Mouse (Mus musculus): ENCODE data around the gene Cacna1e. TPM values are rescaled to one million over a fixed set of nuclear protein-coding genes. Genes with fewer than 3 reads are reported as not detected.

The Cacna1e gene
- total and polyA plus RNA-seq, 3 experiments = 0.60 to 8.5 (median 2.5) TPM

DNA sequence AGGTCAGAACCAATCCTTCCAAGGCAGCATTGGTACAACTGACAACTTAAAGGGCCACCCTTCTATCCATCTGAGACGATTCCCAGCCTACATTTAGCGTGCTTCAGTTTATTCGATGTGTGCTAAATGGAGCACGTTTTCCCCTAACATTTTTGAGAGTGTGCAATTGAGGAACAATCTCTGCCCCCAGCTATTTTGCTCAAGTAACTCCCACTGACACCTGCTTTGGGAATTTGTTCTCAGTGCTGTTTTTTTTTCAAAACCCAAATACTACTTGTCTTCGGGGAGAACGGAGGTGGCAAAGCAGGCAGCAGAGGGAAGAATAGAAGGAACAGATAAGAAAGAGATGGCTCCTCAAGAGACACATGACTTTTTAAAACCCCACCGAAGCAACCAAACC lies 456.0 kb downstream of the Cacna1e start:
- Histone ChIP-seq H3K9ac (ENCODE audit: insufficient read depth, low read depth) (no peak overlapping the region), H3K27ac (ENCODE audit: insufficient read depth, low read depth) (no peak overlapping the region), H3K4me1 (ENCODE audit: control insufficient read depth in 1 of 2, insufficient read depth in 2 of 2) (no peaks in the 10 kb centered on the region), H3K79me2 (replicated peaks; ENCODE audit: control insufficient read depth, extremely low read depth, insufficient read depth, poor library complexity, severe bottlenecking) (no peaks in the 10 kb centered on the region), H3K4me2 (ENCODE audit: insufficient read depth, low read depth, poor library complexity, severe bottlenecking) (no peak overlapping the region), H3K9me3 (replicated peaks; ENCODE audit: low read length) (no peaks in the 10 kb centered on the region), H3K4me3 (replicated peaks in 1 of 3; ENCODE audit: low read depth in 2 of 3, low read length in 2 of 3, poor library complexity in 1 of 3) (no peak overlapping the region), H3K36me3 (replicated peaks in 1 of 2; ENCODE audit: control insufficient read depth in 1 of 2, insufficient read depth in 1 of 2, low read length in 1 of 2) (peaks cover 4 to 25% of the 10 kb centered on the region in 2 experiments), H3K27me3 (replicated peaks) (no peaks in the 10 kb centered on the region)
- TF ChIP-seq TBP (conservative IDR thresholded peaks at IDR 0.05; ENCODE audit: low read depth, low read length) (no peak), HCFC1 (IDR thresholded peaks at IDR 0.05; ENCODE audit: low read depth, low read length) (no peak), BHLHE40 (IDR thresholded peaks at IDR 0.05; ENCODE audit: low read depth, low read length) (no peak), MAZ (IDR thresholded peaks at IDR 0.05; ENCODE audit: low read depth, low read length) (no peak), GABPA (IDR thresholded peaks at IDR 0.05; ENCODE audit: insufficient replicate concordance, low read depth, low read length) (no peak), E2F4 (IDR thresholded peaks at IDR 0.05; ENCODE audit: insufficient replicate concordance, low read depth, low read length) (no peak), EP300 (IDR thresholded peaks at IDR 0.05; ENCODE audit: low read length) (no peak), ZNF384 (IDR thresholded peaks at IDR 0.05; ENCODE audit: low read depth, low read length) (no peak), ZMIZ1 (IDR thresholded peaks at IDR 0.05; ENCODE audit: low read depth, low read length) (no peak), MEF2A (IDR thresholded peaks at IDR 0.05; ENCODE audit: borderline replicate concordance, low read depth, low read length) (no peak), POLR2A (IDR thresholded peaks at IDR 0.05; ENCODE audit: low read depth, low read length) (no peak)
- dilution Hi-C loops (cut with MboI; ENCODE audit: extremely low pct_ligation_motif_present, extremely low pct_unique_long_range_greater_than_20kb, low sequenced_read_pairs) = no loop called here
- in situ Hi-C loops (cut with MboI; ENCODE audit: low pct_ligation_motif_present, low pct_unique_long_range_greater_than_20kb, low sequenced_read_pairs) = no loop called here
- DNase-seq (ENCODE audit: extremely low read depth) = no peak

DNA sequence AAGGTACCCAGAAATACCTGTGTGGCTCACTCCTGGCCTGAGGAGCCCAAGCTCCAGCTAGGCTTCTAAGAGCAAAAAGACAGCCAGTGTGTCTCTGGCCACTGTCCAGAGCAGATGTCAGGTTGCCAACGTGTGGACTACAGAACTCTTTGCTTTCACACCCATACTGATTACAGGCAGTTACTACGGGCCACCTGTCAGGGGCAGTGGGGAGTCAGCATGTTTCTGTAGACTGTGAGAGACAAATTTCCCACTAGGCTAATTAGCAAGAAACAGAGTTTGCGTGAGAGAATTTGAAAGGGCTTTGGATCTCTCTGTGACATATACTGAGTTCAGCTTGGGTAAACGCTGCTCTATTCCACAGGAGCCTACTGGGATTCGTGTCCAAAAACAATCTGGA lies 466.0 kb downstream of the Cacna1e start:
- H3K36me3 ChIP-seq (replicated peaks in 1 of 2; ENCODE audit: control insufficient read depth in 1 of 2, insufficient read depth in 1 of 2, low read length in 1 of 2) = peaks cover 2 to 55% of the 10 kb centered on the region in 2 experiments
- in situ Hi-C loops (cut with MboI; ENCODE audit: low pct_ligation_motif_present, low pct_unique_long_range_greater_than_20kb, low sequenced_read_pairs) = no loop called here
- no peak overlapping the region for H3K9ac ChIP-seq (ENCODE audit: insufficient read depth, low read depth)
- H3K9me3 ChIP-seq (replicated peaks; ENCODE audit: low read length) = no peaks in the 10 kb centered on the region
- H3K79me2 ChIP-seq (replicated peaks; ENCODE audit: control insufficient read depth, extremely low read depth, insufficient read depth, poor library complexity, severe bottlenecking) = no peaks in the 10 kb centered on the region
- no peak overlapping the region for H3K4me3 ChIP-seq (replicated peaks in 1 of 3; ENCODE audit: low read depth in 2 of 3, low read length in 2 of 3, poor library complexity in 1 of 3)
- no peaks in the 10 kb centered on the region for H3K27me3 ChIP-seq (replicated peaks)
- peaks cover 0 to 7% of the 10 kb centered on the region in 2 experiments; a peak in 1 of 4 replicates for H3K4me1 ChIP-seq (ENCODE audit: control insufficient read depth in 1 of 2, insufficient read depth in 2 of 2)
- H3K4me2 ChIP-seq (ENCODE audit: insufficient read depth, low read depth, poor library complexity, severe bottlenecking) = no peak overlapping the region
- dilution Hi-C loops (cut with MboI; ENCODE audit: extremely low pct_ligation_motif_present, extremely low pct_unique_long_range_greater_than_20kb, low sequenced_read_pairs) = no loop called here
- H3K27ac ChIP-seq (ENCODE audit: insufficient read depth, low read depth) = no peak overlapping the region
- TF ChIP-seq RCOR1 (conservative IDR thresholded peaks at IDR 0.05; ENCODE audit: low read depth, low read length) (no peak), TBP (conservative IDR thresholded peaks at IDR 0.05; ENCODE audit: low read depth, low read length) (no peak), CTCF (conservative IDR thresholded peaks at IDR 0.05 in 1 of 2, IDR thresholded peaks at IDR 0.05 in 1 of 2; ENCODE audit: low read depth in 2 of 2, low read length in 2 of 2) (0 out of 4 replicates have a peak, but pooled peaks of 1 of the 2 experiments have one; percentile 19), ZC3H11A (IDR thresholded peaks at IDR 0.05; ENCODE audit: low read depth, low read length) (no peak), JUN (IDR thresholded peaks at IDR 0.05; ENCODE audit: insufficient read depth, low read depth, low read length) (no peak), RAD21 (IDR thresholded peaks at IDR 0.05; ENCODE audit: low read depth, low read length) (peak; percentile 24)
- DNase-seq (ENCODE audit: extremely low read depth) = peak; percentile 10
